Mouse (Mus musculus) testis, adult 2 months (tissue): ENCODE results near the gene Gm9922.

Experiments
- CTCF ChIP-seq: fragments of 200-500 bp; IDR thresholded peaks from 2 replicates; pipeline ENCODE4 v1.5.1; 2012; ENCODE audit warnings: low read depth, mild to moderate bottlenecking, inconsistent platforms, low read length, moderate library complexity; ENCODE audit not compliant: control insufficient read depth, insufficient read depth, insufficient replicate concordance
- POLR2A ChIP-seq: fragments of 200-500 bp; IDR thresholded peaks from 2 replicates; pipeline ENCODE4 v1.6.1; 2012; ENCODE audit warnings: low read depth, mild to moderate bottlenecking, inconsistent platforms, low read length, moderate library complexity; ENCODE audit not compliant: control insufficient read depth

- TF ChIP-seq POLR2A (no peak), CTCF (no peak)
Observed at GRCm38 (mm10) chr14:101733542-101734303, 4.1 kb upstream of the Gm9922 start.
